Mouse (Mus musculus) spleen, postnatal 0 days (tissue): ENCODE results near the gene Olfr1504. TPM values are rescaled to one million over a fixed set of nuclear protein-coding genes. Genes with fewer than 3 reads are reported as not detected.

ENCODE experiments used
- polyA plus RNA-seq: library from polyadenylated mRNA; unstranded; fragments of >200 nt; fragmentation: Nextera tagmentation; extraction: Ambion mirVana; gene quantifications from 2 replicates; pipeline ENCODE4 v1.2.1, GENCODE M21; 2015

The Olfr1504 gene
- not detected in 2 replicates for polyA plus RNA-seq

GRCm38 (mm10) chr19:13897828-13898227 is at the start of gene Olfr1504:
TSS of gene Olfr1504 (minus strand) at chr19:13897928.

GRCm38 (mm10) chr19:13913230-13913629 is 15.5 kb upstream of the Olfr1504 start, which contains the start of gene Olfr1505:
TSS of gene Olfr1505 (plus strand) at chr19:13913530.

GRCm38 (mm10) chr19:13861495-13861894 is 36.2 kb downstream of the Olfr1504 start, which contains the start of gene Olfr1502:
TSS of gene Olfr1502 (plus strand) at chr19:13861795.

GRCm38 (mm10) chr19:13850592-13850991 is 47.1 kb downstream of the Olfr1504 start, which contains the start of gene Olfr1501:
TSS of gene Olfr1501 (minus strand) at chr19:13850692.

Other genes starting within 250 kb of the Olfr1504 start
- not detected in 2 replicates for gene Olfr1490, start 246.8 kb downstream of the Olfr1504 start, polyA plus RNA-seq
- not detected in 2 replicates for gene Olfr1491, start 200.7 kb downstream of the Olfr1504 start, polyA plus RNA-seq
- gene Olfr1493-ps1, start 174.7 kb downstream of the Olfr1504 start, polyA plus RNA-seq = not detected in 2 replicates
- not detected in 2 replicates for gene Olfr1494, start 158.2 kb downstream of the Olfr1504 start, polyA plus RNA-seq
- not detected in 2 replicates for gene Olfr1495, start 133.3 kb downstream of the Olfr1504 start, polyA plus RNA-seq
- gene Olfr1496, start 120.0 kb downstream of the Olfr1504 start, polyA plus RNA-seq = not detected in 2 replicates
- not detected in 2 replicates for gene Olfr1497, start 99.7 kb downstream of the Olfr1504 start, polyA plus RNA-seq
- not detected in 2 replicates for gene Olfr1499, start 78.5 kb downstream of the Olfr1504 start, polyA plus RNA-seq
- not detected in 2 replicates for gene Olfr1500, start 67.4 kb downstream of the Olfr1504 start, polyA plus RNA-seq
- not detected in 2 replicates for gene Olfr1501, start 47.2 kb downstream of the Olfr1504 start, polyA plus RNA-seq
- gene Olfr1502, start 36.1 kb downstream of the Olfr1504 start, polyA plus RNA-seq = not detected in 2 replicates
- gene Olfr1505, start 15.6 kb upstream of the Olfr1504 start, polyA plus RNA-seq = not detected in 2 replicates